Mouse (Mus musculus) heart, postnatal 4 days (tissue): ENCODE data around the gene Gm11733. TPM values are rescaled to one million over a fixed set of nuclear protein-coding genes. Genes with fewer than 3 reads are reported as not detected.
A peak's percentile ranks its signal among the peaks of the same experiment; 100 is the strongest.

Experiments
- DNase-seq: peaks from one replicate; pipeline ENCODE4 v3.0.0; 2021
- total RNA-seq, 2 experiments: library from RNA; stranded (reverse); gene quantifications; 2 replicates each; pipeline ENCODE4 v1.2.3; 2021

The Gm11733 gene
- total RNA-seq, 2 experiments from 2014 or later: not detected

DNA sequence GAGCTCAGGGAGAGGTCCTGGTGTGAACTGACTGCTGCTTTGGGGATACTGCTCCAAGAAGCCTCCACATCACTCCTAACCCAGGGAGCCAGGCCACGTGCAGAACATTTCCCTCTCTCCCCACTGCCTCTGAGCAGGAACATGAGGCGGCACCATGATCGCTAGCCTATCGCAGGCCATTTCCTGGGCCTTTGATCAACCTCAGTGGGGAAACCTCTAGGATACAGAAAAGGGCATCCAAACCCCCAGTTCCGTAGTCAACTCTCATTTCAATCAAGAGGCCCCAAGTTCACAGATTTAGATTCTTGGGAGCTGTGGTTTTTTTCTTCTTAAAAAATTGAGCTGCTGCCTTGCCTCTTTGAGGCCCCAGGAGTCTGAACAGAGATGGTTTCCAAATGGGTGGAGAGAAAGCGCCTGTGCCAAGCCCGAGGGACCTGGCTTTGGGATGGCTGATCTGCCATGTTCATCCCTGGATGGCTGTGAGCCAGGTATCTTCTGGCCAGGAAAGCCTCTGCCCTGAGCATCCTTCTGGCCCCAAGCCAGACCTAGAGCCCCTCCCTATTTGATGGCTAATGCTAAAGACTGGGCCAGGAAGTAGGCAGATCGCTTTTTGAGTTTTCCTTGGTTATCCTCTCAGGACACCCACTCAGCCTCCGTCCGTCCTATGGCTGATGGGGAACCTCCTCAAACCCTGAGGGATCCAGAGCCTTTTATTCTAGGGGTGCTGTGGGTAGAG, 5.7 kb upstream of the Gm11733 start:
- peak; percentile 40 for DNase-seq

DNA sequence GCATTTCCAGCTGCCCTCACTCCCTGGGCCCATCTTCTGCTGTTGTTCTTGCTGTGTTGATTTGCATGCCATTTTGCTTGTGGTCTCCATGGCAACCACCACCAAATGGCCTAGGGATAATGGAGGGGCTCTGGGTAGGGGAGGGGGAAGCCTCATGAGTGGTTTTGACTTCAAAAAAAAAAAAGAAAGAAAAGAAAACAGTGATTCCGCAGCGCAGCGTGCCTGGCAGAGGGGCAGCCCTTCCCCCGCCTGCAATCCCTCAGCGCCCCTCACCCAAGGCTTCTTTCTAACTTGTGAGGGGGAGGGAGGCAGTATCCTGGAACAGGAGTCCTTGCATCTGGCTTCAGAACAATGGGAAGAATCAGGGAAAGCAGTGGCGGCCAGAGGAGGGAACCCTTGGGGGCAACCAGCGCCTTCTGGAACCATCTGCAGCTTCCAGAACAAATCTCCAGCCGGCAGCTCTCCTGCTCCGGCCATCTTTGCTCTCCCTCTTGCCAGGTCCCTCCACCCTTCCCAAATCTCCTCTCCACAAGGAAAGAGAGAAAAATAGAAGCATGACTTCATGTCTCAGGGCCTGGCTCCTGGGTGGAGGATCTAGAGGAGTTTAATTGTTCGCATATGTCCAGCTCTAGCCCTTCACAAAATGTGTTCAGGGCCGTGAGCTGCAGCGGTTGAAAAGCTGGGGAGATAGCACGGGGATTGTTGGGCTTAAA, 5.0 kb upstream of the Gm11733 start:
- DNase-seq: peak; percentile 46

DNA sequence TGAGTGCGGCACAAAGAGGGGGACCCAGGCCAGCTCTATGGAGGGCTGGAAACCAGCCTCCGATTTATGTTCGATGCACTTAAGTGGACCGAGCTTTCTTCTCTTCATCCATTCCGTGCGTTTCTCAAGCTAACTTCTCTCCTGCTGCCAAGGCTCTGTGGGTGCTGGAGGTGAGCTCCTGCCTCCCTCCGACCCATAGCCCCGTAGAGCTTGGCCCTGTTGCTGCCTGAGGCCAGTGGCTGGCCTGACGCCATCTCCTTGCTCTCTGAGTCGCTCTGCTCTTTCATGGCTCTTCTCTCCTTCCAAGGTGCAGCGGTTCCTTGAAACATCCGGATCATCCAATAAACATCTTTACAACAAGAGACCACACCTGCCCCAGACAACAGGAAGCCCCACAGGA, 4.4 kb upstream of the Gm11733 start:
- DNase-seq: peak; percentile 29

DNA sequence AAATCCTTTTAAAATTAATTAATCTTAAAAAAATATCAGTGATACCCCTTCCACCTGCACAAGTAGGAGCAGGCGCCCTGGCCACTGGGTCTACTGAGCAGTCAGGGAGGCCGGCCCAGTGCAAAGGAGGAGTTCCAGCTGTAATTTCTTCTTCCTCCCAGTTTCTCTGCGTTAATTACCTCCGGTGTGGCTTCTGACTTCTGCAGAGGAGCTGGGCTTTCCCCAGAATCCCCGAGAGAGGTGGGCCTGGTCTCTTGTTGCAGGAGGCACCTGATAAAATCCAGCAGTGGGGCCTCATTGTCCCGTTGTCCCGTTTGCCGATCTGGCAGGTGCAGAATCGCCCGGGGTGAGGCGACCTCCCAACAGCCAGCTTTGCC, 1.9 kb upstream of the Gm11733 start:
- no peak for DNase-seq

DNA sequence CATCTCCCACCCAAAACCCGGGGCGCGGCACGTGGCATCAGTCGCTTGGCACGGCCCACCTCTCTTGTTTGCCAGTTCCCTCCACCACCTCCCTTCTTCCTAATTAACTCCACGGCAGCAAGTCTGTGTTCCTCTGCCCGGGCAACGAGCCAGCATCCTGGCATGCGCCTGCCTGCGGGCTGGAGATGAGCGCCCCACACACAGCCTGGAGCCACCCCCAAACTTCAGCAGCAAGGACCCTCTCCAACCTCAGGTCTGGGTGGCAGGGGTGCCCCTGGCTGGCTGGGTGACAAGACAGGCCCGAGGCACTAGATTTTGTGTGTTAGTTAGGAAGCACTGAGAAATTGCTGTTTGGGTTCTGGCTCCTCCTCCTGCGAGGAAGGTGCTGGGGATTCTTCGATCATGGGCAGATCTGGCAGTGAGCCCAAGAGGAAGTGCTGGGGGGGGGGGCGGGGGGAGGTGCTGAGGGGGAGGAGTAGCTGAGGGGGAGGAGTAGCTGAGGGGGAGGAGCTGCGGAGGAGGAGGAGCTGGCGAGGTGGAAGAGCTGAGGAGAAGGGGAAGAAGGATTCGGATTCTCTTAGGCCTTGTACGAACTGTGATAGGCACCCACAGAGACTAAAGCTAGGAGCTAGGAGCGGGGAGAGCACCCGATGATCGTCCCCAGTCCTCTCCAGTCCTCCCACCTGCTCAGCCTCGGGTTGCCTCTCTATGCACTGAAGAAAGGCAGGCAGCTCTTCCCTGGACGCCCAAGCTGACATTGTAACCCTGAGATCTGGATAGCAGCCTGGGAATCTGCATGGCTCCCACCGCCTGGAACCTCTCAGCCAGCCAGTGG, 1.3 kb upstream of the Gm11733 start:
- DNase-seq: peak; percentile 88

DNA sequence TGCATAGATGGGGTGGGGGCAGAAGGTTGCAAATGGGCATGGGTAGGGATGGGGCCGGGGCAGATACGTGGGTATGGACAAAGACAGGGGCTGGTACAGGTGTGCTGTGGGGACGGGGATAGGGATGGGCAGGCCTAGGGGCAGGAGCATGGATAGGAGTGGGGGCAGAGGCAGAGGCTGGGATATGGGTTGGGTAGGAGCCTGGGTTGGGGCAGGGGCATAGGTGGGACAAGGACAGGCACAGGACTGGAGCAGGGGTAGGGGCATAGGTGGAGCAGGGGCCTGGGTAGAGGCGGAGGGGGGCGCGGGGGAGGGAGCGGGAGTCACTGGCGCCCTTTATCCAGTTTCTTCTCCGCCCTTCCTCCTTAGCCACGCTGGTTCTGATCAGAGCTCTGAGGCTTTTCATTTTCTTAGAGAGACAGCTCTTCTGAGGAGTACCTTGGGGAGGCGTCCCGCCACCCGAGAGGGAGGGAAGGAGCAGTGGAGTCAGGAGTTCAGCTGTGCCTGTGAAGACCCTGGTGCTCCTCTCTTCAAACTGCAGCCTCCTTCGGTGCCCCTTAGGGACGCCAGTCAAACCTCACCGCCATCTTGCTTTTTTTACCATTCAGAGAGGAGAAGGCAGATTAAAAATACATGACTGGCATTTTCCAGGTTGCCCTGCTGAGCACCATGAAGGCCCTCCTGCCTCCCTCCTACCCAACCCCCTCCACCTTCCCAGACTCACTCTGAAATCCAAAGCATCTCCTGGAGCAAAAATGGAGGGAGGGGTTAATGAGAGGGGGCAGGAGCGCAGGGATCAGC, 7.4 kb downstream of the Gm11733 start:
- DNase-seq: no peak

DNA sequence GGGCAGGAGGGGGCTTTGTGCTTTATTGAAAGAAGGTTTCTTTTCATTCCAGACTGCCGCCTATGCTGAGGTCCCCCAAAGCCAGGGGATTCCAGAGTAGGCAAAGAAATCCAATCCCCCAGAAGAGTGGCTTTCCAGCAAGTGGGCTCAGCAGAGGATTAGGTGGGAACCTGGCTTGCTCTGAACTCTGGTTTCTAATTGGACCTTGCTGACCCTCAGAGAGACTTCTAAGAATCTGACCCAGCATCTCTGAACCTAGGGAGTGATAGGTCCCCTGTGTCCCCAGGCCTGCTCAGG, 8.0 kb downstream of the Gm11733 start:
- no peak for DNase-seq

DNA sequence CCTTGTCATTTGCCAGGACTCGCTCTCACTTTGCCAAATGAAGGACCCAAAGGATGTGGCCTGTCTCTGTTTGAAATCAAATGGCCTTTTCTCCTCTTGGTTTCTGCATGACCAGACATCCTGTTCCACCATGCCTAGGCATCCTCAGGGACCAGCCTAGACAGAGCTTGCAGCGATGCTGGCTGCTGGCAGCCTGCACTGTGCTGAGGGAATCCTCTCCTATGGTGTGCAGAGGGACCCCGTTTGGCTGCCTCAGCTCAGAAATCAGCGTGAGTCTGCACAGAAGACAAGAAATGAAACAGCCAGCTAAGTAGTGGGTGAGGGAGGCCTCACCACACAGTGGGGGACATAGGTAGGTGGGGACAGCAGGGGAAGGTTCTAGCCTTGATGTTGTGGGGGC, 12.6 kb downstream of the Gm11733 start:
- no peak for DNase-seq

DNA sequence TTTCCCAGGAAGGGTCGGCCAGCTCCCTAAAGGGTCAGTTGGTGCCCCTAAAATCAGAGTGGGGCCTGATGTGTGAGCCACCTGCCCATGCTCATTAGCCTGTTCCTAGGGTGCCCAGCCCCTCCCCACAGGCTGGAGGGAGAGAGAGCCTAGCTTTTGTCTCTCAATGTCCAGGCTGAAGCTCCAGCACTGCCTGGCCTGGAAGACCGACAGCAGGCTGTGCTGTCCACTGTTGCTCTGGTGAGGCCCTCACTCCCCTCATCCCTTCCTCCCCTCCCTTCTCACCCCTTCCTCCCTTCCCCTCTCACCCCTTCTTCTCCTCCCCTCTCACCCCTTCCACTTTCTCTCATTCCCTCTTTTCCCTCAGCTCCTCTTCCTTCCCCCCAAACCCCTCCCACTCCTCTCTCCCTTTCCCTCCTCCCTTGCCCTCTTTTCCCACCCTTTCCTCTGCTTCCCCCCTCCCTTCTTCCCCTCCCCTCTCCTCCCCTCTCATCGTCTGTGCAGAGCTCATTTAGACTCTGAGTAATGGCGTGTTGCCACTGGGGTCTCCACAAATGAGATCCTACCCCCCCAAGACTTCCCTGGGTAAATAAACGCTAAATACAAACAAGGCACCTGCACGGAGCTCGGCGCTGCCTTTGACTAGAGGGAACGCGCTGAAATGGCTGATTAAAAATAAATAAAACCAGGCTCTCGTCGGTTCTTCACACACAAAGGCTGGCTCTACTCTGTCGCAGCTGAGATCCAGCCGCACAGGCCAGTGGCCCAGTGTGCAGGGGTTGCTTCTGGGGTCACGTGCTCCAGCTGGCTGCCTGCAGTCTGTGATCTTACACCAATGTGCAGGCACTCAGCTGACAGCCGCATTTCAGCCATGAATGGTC, 13.3 kb downstream of the Gm11733 start:
- peak; percentile 68 for DNase-seq

DNA sequence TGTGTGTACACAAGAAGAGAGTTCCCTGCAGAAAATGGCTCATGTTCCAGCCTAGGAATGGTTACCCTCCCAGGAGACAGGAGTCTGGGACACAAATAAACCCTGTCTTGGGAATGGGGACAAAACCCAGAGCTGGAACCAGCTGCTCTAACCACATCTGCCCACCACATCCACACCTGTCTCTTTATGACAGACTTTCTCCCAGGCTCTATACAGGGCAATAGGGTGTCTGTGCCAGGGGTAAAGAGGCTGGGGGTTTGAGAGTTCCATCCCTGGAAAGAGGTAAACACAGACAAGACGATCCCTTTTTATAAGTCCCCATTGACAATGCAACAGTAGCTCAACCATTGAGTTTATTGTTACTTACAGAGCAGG, 14.0 kb downstream of the Gm11733 start:
- no peak for DNase-seq

DNA sequence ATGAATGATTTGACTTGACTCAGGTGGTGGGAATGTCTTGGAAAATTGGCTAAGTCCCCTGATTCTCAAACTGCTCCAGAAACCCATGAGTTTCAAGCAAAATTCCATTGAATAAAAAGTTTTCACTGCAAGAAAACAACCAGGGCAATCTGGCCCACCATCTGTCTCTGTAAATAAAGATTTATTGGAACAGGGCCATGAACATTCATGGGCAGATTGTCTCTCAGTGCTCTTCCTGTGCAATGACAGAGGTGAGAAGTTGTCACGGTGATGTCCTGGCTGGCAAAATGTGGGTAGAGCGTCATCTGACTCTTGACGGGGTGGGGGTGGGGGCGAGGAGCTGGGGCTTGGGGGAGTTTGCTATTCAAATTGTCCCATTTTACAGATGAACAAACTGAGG, 24.8 kb downstream of the Gm11733 start:
- DNase-seq: no peak

DNA sequence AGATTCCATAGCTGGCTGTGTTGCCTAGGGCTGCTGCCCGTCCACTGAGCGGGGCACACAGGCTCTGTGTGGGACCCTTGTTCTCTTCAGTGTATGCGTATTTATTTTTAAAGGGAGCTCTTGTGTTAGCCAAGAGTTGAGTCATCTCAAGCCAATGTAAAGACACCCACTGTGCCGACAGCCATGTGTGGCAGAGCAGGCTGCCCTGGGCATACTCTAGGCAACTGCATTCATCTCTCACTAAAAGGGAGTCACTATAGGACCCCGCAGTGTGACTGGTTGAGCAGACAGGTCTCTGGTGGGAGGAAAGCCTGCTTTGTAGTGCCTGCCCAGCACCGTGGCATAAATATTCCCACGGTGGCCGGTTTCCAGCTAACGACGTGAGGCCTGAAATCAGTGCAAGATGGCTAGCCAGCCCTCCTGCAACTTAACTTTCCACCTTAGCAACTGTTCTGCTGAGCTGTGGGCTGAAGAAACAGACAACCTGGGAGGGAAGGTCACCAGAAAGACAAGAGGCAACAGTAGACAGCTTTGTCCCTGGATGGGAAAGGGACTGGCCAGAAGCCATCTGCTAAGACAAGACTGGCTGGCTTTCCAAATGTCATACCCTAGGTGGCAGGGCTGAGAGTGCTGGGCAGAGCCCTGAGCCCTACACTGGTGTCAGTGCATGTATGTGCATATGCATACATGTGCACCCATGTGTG, 31.7 kb downstream of the Gm11733 start:
- DNase-seq: peak; percentile 46

DNA sequence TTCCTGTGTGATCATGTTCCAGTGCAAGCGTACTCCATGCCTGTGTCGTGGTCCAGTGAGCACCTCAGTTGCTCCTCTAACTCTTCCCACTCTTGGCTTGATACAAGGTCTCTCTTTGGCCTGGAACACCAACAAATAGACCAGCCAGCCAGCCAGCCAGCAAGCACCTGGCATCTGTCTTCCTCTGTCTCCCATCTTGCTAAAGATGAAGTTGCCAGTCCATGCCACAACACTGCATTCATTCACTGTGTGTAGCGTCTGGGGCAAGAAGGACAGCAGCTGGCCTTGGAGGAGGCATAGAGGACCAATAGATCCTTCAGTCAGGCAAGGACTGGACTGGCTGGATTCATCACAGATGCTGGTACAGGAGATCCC, 32.2 kb downstream of the Gm11733 start:
- DNase-seq: no peak

DNA sequence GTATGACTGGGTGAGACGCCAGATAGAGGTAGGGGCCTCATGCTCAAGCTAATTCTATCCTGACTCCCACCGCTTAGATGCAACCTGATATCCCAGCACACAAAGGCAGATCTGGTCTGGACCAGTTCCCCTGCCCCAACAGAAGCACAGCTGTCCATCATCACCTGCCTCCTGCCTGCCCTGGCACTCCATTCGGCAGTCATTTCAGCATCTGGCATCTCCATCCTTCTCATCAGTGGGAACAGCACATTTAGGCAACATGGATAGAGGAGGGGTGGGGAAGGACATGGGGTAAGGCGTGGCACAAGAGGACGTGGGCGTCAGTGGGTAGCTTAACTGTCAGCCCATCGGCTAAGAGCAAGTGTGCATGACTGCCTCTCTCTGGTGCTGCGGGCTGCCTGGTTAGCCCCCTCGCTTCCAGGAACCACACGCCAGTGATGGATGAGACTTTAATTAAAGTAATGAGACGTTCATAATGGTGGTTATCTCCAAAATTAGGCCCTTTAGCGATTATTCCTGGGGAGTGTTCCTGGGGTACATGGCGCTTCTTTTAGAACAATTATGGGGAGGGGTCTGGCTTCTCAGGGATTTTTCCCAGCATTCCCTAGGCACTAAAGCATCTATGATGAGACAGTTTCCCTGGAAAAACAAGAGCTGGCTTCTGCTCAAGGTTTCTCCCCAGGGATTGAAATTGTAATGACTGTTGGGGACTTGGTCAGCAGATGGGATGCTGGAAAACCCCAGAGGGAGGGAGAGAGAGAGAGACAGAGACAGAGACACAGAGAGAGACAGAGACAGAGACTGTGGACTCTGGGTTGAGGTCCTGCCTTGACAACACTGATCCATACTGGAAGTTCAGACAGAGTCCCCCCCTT, 38.0 kb downstream of the Gm11733 start:
- DNase-seq: no peak

DNA sequence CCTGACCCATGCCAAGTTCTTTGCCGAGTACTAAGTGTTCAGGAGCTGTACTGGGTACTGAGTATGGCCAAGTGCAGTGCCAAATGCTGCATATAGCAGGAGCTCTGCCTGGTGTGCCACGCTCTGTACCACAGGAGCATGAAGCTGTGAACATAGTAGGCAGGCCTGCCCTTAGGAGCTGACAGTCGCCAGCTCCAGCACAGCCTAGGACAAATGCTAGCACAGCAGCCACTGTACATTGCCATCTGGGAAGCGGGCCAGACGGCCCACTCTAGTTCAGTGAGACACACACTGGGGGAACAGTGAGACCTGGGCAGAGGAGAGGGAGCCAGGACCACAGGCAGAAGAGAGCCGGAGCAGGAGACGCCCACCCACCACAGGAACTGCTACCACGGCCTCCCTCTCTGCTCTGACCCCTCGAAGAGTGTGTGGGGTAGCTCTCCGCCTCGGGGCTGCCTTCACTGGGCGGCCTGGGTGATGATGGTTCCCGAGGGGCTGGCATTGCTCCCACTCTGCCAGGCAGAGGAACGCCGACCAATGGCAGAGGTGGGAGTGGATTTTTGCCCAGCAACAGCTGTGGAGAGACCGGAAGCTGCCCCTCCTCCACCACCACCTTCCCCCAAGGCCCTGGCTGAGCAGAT, 38.8 kb downstream of the Gm11733 start:
- peak; percentile 87 for DNase-seq

DNA sequence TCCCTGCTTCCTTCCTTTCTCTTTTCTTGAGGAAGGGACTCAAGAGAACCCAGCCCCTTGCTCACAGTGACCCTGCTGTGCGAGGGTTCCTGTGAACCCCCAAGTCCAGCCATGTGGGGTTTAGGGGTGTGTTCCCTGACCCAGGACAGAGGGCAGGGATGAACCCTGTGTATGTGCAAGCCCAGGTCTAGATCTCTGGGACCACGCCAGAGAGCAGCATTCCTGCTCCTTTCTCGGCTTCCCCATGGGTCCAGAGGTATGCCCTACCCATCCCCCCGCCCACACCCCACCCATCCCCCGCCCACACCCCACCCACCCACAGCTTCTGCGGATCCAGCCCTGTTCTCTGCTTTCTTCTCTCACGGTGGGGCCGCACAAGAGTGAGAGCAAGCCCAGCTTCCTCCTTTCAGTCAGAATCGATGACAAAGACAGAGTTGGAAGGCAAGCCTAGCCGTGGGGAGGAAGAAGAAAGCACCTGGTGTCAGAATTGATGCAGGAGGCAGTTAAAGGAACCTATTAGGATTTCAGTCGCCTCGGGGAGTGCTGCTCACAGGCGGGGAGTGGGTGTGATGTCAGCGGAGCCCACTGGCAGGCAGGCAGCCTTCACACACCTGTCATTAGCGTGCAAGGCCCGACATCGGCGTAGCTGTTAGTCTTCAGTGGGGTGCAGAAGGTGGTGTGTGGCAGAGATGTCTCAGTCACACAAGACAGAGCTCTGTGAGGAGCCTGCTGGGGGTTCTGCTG, 41.6 kb downstream of the Gm11733 start:
- DNase-seq: no peak

DNA sequence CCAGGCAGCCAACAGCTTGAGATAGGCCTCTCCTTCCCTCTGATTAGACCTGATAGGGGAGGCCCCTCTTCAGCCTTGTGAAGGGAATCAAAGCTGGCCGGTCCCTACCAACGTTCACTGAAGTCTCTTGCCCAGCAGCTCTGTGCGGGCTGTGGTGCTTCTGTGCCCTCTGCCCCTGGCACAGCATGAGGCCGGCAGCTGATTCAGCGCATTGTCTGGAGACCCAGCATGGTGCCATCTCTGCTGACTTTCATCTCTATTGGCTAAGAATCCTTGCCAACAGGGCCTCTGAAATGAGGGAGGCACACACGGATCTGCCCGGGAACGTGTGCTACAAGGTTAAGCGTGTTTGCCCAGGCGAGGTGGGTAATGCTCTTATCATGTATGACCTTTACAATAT, 48.2 kb downstream of the Gm11733 start:
- no peak for DNase-seq

DNA sequence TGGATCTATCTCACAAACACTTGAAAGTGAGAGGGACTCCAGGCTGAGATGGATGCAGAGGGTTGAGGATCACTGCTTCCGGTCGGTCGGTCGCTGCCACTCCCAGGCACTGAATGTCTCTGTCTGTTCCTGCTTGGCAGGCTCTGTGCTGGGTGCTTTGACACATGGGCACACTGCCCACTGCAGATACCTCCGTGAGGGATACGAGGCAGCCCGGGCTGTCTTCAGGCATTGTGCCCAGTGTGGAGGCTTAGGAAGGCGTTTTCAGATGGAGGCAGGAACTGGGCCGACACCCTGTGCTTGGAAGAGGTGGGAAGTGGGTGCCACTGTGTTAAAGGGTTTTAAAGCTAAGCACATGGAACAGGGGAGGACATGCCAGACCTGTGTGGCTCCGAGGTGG, 50.7 kb downstream of the Gm11733 start:
- DNase-seq: peak; percentile 77
